Mouse (Mus musculus) CD4-positive, CD25-positive, alpha-beta regulatory T cell (primary cell): ENCODE data around the gene Skint4. TPM values are rescaled to one million over a fixed set of nuclear protein-coding genes. Genes with fewer than 3 reads are reported as not detected.

Experiments
- polyA plus RNA-seq: library from polyadenylated mRNA; unstranded; fragments of 100-300 nt; shearing (Covaris generic); gene quantifications from one replicate; pipeline ENCODE4 v1.2.1, GENCODE M21; 2017

Skint4 gene
- polyA plus RNA-seq: not detected

GRCm38 (mm10) chr4:112071716-112072115, at the start of gene Skint4:
Gene Skint4, plus strand, starts transcription at chr4:112072016.

Other genes starting within 250 kb of the Skint4 start
- gene Slc5a9, start 169.1 kb upstream of the Skint4 start, polyA plus RNA-seq: 0.16 TPM
- gene Skint8, start 152.6 kb upstream of the Skint4 start, polyA plus RNA-seq: not detected
- gene Skint7, start 99.1 kb upstream of the Skint4 start, polyA plus RNA-seq: not detected
- 0.10 TPM for gene Skint1, start 65.7 kb upstream of the Skint4 start, polyA plus RNA-seq
- 0.08 TPM for gene Skint3, start 160.2 kb downstream of the Skint4 start, polyA plus RNA-seq